Mouse (Mus musculus) erythroblast, embryonic 14.5 days (primary cell): ENCODE results near the gene Mfng.

Experiments
- GATA1 ChIP-seq: IDR thresholded peaks from 2 replicates; pipeline ENCODE4 v1.6.1; 2012; ENCODE audit warnings: low read length, inconsistent platforms, mixed read lengths
- TAL1 ChIP-seq: IDR thresholded peaks from 3 replicates; pipeline ENCODE4 v1.6.1; 2012; ENCODE audit warnings: low read length, inconsistent platforms, mixed read lengths

- no peak for TF ChIP-seq GATA1
- TF ChIP-seq TAL1 = no peak
Observed at GRCm38 (mm10) chr15:78790990-78791389, 17.7 kb upstream of the Mfng start.
